8 mouse cellular contexts compared by ENCODE assay signal in genomic region chr12:70973831-70974230, GRCm38 (mm10). TPM values are rescaled to one million over a fixed set of nuclear protein-coding genes. Genes with fewer than 3 reads are reported as not detected.
DNase-seq lines count a peak whose midpoint lies in the region; ATAC-seq and TF ChIP-seq lines count a peak whose summit lies in the region.

No protein-coding gene starts in this region.

- peaks cover 13% of the 10 kb centered on the region for H3K4me1 ChIP-seq in limb, embryonic 13.5 days

- H3K27ac ChIP-seq in gastrocnemius, adult 2 months, result peak overlapping the region; percentile 100
- H3K27ac ChIP-seq in limb, embryonic 13.5 days, result no peak overlapping the region

- no peaks in the 10 kb centered on the region for H3K9me3 ChIP-seq in limb, embryonic 13.5 days

- intact Hi-C loops in gastrocnemius, adult 2 months (cut with DNase I), result loop anchor here (2.0 kb wide), 1 partner anchor 41 kb away; the partner anchor contains the start of gene Arid4a
- intact Hi-C loops in left cerebral cortex, postnatal 10 days (cut with DNase I), result no loop called here

- no peak for ATAC-seq in limb, embryonic 13.5 days (ENCODE audit: low FRiP score, low read depth)

- 89% methylated on average over 4 of the region's 4 CpGs for WGBS in limb, embryonic 13.5 days

- no peaks in the 10 kb centered on the region for H3K27me3 ChIP-seq in limb, embryonic 13.5 days

- TF ChIP-seq CTCF in gastrocnemius, adult 2 months (IDR thresholded peaks at IDR 0.05), result no peak

- peaks cover 8% of the 10 kb centered on the region for H3K36me3 ChIP-seq in limb, embryonic 13.5 days

- peak overlapping the region; percentile 58 for H3K4me2 ChIP-seq in limb, embryonic 13.5 days (replicated peaks)

- peak overlapping the region; percentile 99 for H3K4me3 ChIP-seq in gastrocnemius, adult 2 months
- H3K4me3 ChIP-seq in limb, embryonic 13.5 days, result peak overlapping the region; percentile 86

- no peak overlapping the region for H3K9ac ChIP-seq in limb, embryonic 13.5 days

- no peak for DNase-seq in gastrocnemius, adult 2 months
- no peak for DNase-seq in gastrocnemius, adult 18-20 months (ENCODE audit: low spot score)
- peak; percentile 3 for DNase-seq in thymus, postnatal 25 days
- DNase-seq in thymus, postnatal 4 days, result no peak
- no peak for DNase-seq in right cerebral cortex, postnatal 4 days
- no peak for DNase-seq in left cerebral cortex, postnatal 10 days (ENCODE audit: extremely low spot score in 1 of 2, low spot score in 2 of 2)
- DNase-seq in kidney, postnatal 4 days, result no peak

RNA-seq across cellular contexts. Expression of gene Psma3, which starts 0.6 kb away (rescaled TPM):
- total RNA-seq in gastrocnemius, adult 2 months (2021), result 100 to 1,000 TPM; 286 to 306 TPM
- 100 to 1,000 TPM; 267 to 285 TPM for total RNA-seq in gastrocnemius, adult 18-20 months (2021)
- polyA plus RNA-seq in limb, embryonic 13.5 days (2015; fragmentation: Nextera tagmentation; extraction: Ambion mirVana), result 634 and 669 TPM in 2 replicates
- total RNA-seq in left cerebral cortex, postnatal 10 days (2021), result 100 to 1,000 TPM; 244 to 255 TPM

RNA-seq across cellular contexts. Expression of gene Actr10, which starts 36.2 kb away (rescaled TPM):
- total RNA-seq in gastrocnemius, adult 2 months (2021), result 10 to 100 TPM; 84.5 to 94.2 TPM
- total RNA-seq in gastrocnemius, adult 18-20 months (2021), result 100 to 1,000 TPM in 1 of 2 experiments, 10 to 100 TPM in 1; 93.2 to 103 TPM
- 244 and 273 TPM in 2 replicates for polyA plus RNA-seq in limb, embryonic 13.5 days (2015; fragmentation: Nextera tagmentation; extraction: Ambion mirVana)
- total RNA-seq in left cerebral cortex, postnatal 10 days (2021), result 100 to 1,000 TPM; 184 to 195 TPM

RNA-seq across cellular contexts. Expression of gene Arid4a, which starts 42.0 kb away (rescaled TPM):
- total RNA-seq in gastrocnemius, adult 2 months (2021), result 1 to 10 TPM; 8.7 to 9.0 TPM
- 1 to 10 TPM; 8.9 to 9.0 TPM for total RNA-seq in gastrocnemius, adult 18-20 months (2021)
- 42.9 and 43.5 TPM in 2 replicates for polyA plus RNA-seq in limb, embryonic 13.5 days (2015; fragmentation: Nextera tagmentation; extraction: Ambion mirVana)
- 10 to 100 TPM; 31.2 to 32.2 TPM for total RNA-seq in left cerebral cortex, postnatal 10 days (2021)
